Mouse (Mus musculus): ENCODE measurements around the gene Exoc6. TPM values are rescaled to one million over a fixed set of nuclear protein-coding genes. Genes with fewer than 3 reads are reported as not detected.

Exoc6 gene
- polyA plus RNA-seq, 1 experiment from 2014 or later = 18.9 TPM

GRCm38 (mm10) chr19:37561106-37561892 is 11.1 kb downstream of the Exoc6 start:
- no peak overlapping the region for H3K4me3 ChIP-seq (replicated peaks)
- 57% methylated on average over 10 of the region's 10 CpGs for WGBS
- peaks cover 6% of the 10 kb centered on the region for H3K4me1 ChIP-seq (replicated peaks)
- H3K27me3 ChIP-seq (replicated peaks) = no peaks in the 10 kb centered on the region
- H3K4me2 ChIP-seq (replicated peaks) = no peak overlapping the region
- H3K27ac ChIP-seq = no peak overlapping the region
- H3K36me3 ChIP-seq = no peaks in the 10 kb centered on the region
- no peak overlapping the region for H3K9ac ChIP-seq
- no peak for ATAC-seq
- no peaks in the 10 kb centered on the region for H3K9me3 ChIP-seq

GRCm38 (mm10) chr19:37563763-37564162 is 13.5 kb downstream of the Exoc6 start:
- Histone ChIP-seq H3K4me3 (replicated peaks) (no peak overlapping the region), H3K4me1 (replicated peaks) (peaks cover 6% of the 10 kb centered on the region), H3K27me3 (replicated peaks) (no peaks in the 10 kb centered on the region), H3K9me3 (no peaks in the 10 kb centered on the region), H3K27ac (no peak overlapping the region), H3K4me2 (replicated peaks) (no peak overlapping the region), H3K36me3 (no peaks in the 10 kb centered on the region), H3K9ac (no peak overlapping the region)
- WGBS = 29% methylated on average over 4 of the region's 4 CpGs
- no peak for ATAC-seq

- H3K27ac ChIP-seq = no peak overlapping the region
- H3K4me3 ChIP-seq (replicated peaks) = no peak overlapping the region
- no peaks in the 10 kb centered on the region for H3K36me3 ChIP-seq
- no peak for ATAC-seq
- WGBS = 43% methylated on average over 7 of the region's 7 CpGs
- no peaks in the 10 kb centered on the region for H3K4me1 ChIP-seq (replicated peaks)
- H3K4me2 ChIP-seq (replicated peaks) = no peak overlapping the region
- no peaks in the 10 kb centered on the region for H3K9me3 ChIP-seq
- no peaks in the 10 kb centered on the region for H3K27me3 ChIP-seq (replicated peaks)
- no peak overlapping the region for H3K9ac ChIP-seq
Measured at GRCm38 (mm10) chr19:37565806-37566205, 15.6 kb downstream of the Exoc6 start.

- H3K4me3 ChIP-seq (replicated peaks) = no peak overlapping the region
- H3K9ac ChIP-seq = no peak overlapping the region
- WGBS = 73% methylated on average over 12 of the region's 12 CpGs
- no peaks in the 10 kb centered on the region for H3K4me1 ChIP-seq (replicated peaks)
- ATAC-seq = no peak
- H3K9me3 ChIP-seq = no peaks in the 10 kb centered on the region
- no peaks in the 10 kb centered on the region for H3K27me3 ChIP-seq (replicated peaks)
- H3K27ac ChIP-seq = no peak overlapping the region
- no peaks in the 10 kb centered on the region for H3K36me3 ChIP-seq
- H3K4me2 ChIP-seq (replicated peaks) = no peak overlapping the region
Measured at GRCm38 (mm10) chr19:37569186-37569754, 19.1 kb downstream of the Exoc6 start.

GRCm38 (mm10) chr19:37570966-37571718 is 20.9 kb downstream of the Exoc6 start:
- H3K4me3 ChIP-seq (replicated peaks) = no peak overlapping the region
- H3K9ac ChIP-seq = no peak overlapping the region
- no peaks in the 10 kb centered on the region for H3K27me3 ChIP-seq (replicated peaks)
- WGBS = 86% methylated on average over 10 of the region's 10 CpGs
- no peaks in the 10 kb centered on the region for H3K36me3 ChIP-seq
- H3K9me3 ChIP-seq = no peaks in the 10 kb centered on the region
- no peak overlapping the region for H3K4me2 ChIP-seq (replicated peaks)
- no peak for ATAC-seq
- no peak overlapping the region for H3K27ac ChIP-seq
- H3K4me1 ChIP-seq (replicated peaks) = no peaks in the 10 kb centered on the region

- Histone ChIP-seq H3K4me2 (replicated peaks) (no peak overlapping the region), H3K9ac (no peak overlapping the region), H3K4me1 (replicated peaks) (no peaks in the 10 kb centered on the region), H3K4me3 (replicated peaks) (no peak overlapping the region), H3K9me3 (no peaks in the 10 kb centered on the region), H3K27ac (no peak overlapping the region), H3K36me3 (no peaks in the 10 kb centered on the region), H3K27me3 (replicated peaks) (no peaks in the 10 kb centered on the region)
- 0 out of 2 replicates have a peak, but pooled peaks have one; percentile 47 for ATAC-seq
- WGBS = 51% methylated on average over 5 of the region's 5 CpGs
Measured at GRCm38 (mm10) chr19:37574802-37575201, 24.6 kb downstream of the Exoc6 start.

GRCm38 (mm10) chr19:37579607-37580006 is 29.4 kb downstream of the Exoc6 start:
- no peaks in the 10 kb centered on the region for H3K9me3 ChIP-seq
- H3K27me3 ChIP-seq (replicated peaks) = no peaks in the 10 kb centered on the region
- H3K9ac ChIP-seq = no peak overlapping the region
- WGBS = 48% methylated on average over 4 of the region's 4 CpGs
- no peaks in the 10 kb centered on the region for H3K4me1 ChIP-seq (replicated peaks)
- no peak overlapping the region for H3K4me3 ChIP-seq (replicated peaks)
- no peak overlapping the region for H3K27ac ChIP-seq
- H3K36me3 ChIP-seq = no peaks in the 10 kb centered on the region
- no peak overlapping the region for H3K4me2 ChIP-seq (replicated peaks)
- ATAC-seq = no peak

- H3K9me3 ChIP-seq = no peaks in the 10 kb centered on the region
- H3K27ac ChIP-seq = no peak overlapping the region
- H3K9ac ChIP-seq = no peak overlapping the region
- WGBS = 86% methylated on average over 6 of the region's 6 CpGs
- H3K4me3 ChIP-seq (replicated peaks) = no peak overlapping the region
- no peak overlapping the region for H3K4me2 ChIP-seq (replicated peaks)
- no peaks in the 10 kb centered on the region for H3K36me3 ChIP-seq
- no peak for ATAC-seq
- H3K27me3 ChIP-seq (replicated peaks) = no peaks in the 10 kb centered on the region
- no peaks in the 10 kb centered on the region for H3K4me1 ChIP-seq (replicated peaks)
Measured at GRCm38 (mm10) chr19:37580438-37580837, 30.2 kb downstream of the Exoc6 start.

- Histone ChIP-seq H3K27ac (no peak overlapping the region), H3K4me1 (replicated peaks) (0 out of 2 replicates have a peak, but pooled peaks cover 2% of the 10 kb centered on the region), H3K27me3 (replicated peaks) (no peaks in the 10 kb centered on the region), H3K9ac (no peak overlapping the region), H3K36me3 (no peaks in the 10 kb centered on the region), H3K9me3 (no peaks in the 10 kb centered on the region), H3K4me2 (replicated peaks) (0 out of 2 replicates have a peak overlapping the region, but pooled peaks have one; percentile 33), H3K4me3 (replicated peaks) (no peak overlapping the region)
- ATAC-seq = no peak
- WGBS = 37% methylated on average over 14 of the region's 14 CpGs
Measured at GRCm38 (mm10) chr19:37585210-37585609, 35.0 kb downstream of the Exoc6 start.

- H3K9me3 ChIP-seq = no peaks in the 10 kb centered on the region
- H3K4me2 ChIP-seq (replicated peaks) = no peak overlapping the region
- H3K27me3 ChIP-seq (replicated peaks) = no peaks in the 10 kb centered on the region
- H3K36me3 ChIP-seq = no peaks in the 10 kb centered on the region
- H3K9ac ChIP-seq = no peak overlapping the region
- 0 out of 2 replicates have a peak, but pooled peaks cover 2% of the 10 kb centered on the region for H3K4me1 ChIP-seq (replicated peaks)
- WGBS = 39% methylated on average over 8 of the region's 8 CpGs
- no peak for ATAC-seq
- H3K27ac ChIP-seq = no peak overlapping the region
- H3K4me3 ChIP-seq (replicated peaks) = no peak overlapping the region
Measured at GRCm38 (mm10) chr19:37585684-37586083, 35.5 kb downstream of the Exoc6 start.

GRCm38 (mm10) chr19:37590544-37590943 is 40.3 kb downstream of the Exoc6 start:
- 0 out of 2 replicates have a peak, but pooled peaks cover 2% of the 10 kb centered on the region for H3K4me1 ChIP-seq (replicated peaks)
- H3K27ac ChIP-seq = no peak overlapping the region
- H3K9ac ChIP-seq = no peak overlapping the region
- 90% methylated on average over 7 of the region's 7 CpGs for WGBS
- H3K4me3 ChIP-seq (replicated peaks) = no peak overlapping the region
- no peaks in the 10 kb centered on the region for H3K27me3 ChIP-seq (replicated peaks)
- no peak for ATAC-seq
- no peak overlapping the region for H3K4me2 ChIP-seq (replicated peaks)
- H3K9me3 ChIP-seq = no peaks in the 10 kb centered on the region
- no peaks in the 10 kb centered on the region for H3K36me3 ChIP-seq
